Mouse (Mus musculus): Measurements from ENCODE around the gene Lgals3. TPM values are rescaled to one million over a fixed set of nuclear protein-coding genes. Genes with fewer than 3 reads are reported as not detected.

Lgals3 gene
- polyA plus RNA-seq, 1 experiment from 2014 or later = 4.0 TPM

- Histone ChIP-seq H3K9ac (ENCODE audit: low read depth, low read length) (no peak overlapping the region), H3K27me3 (replicated peaks; ENCODE audit: control insufficient read depth, insufficient read depth, low read length) (no peaks in the 10 kb centered on the region), H3K9me3 (ENCODE audit: control insufficient read depth, low read length) (no peaks in the 10 kb centered on the region), H3K36me3 (ENCODE audit: control insufficient read depth, insufficient read depth, low read length) (no peaks in the 10 kb centered on the region), H3K4me2 (ENCODE audit: low read length) (no peak overlapping the region), H3K27ac (ENCODE audit: low read depth, low read length) (no peak overlapping the region), H3K4me1 (ENCODE audit: control insufficient read depth, insufficient read depth, low read depth, low read length) (no peaks in the 10 kb centered on the region), H3K4me3 (ENCODE audit: low read length) (no peak overlapping the region)
- peak; percentile 74; the same call in 1 of the 2 replicates for ATAC-seq
- WGBS = 64% methylated on average over 4 of the region's 4 CpGs
These were observed 25.7 kb upstream of the Lgals3 start for GRCm38 (mm10) chr14:47341811-47342291.

GRCm38 (mm10) chr14:47346715-47347114, 20.8 kb upstream of the Lgals3 start:
- no peak for ATAC-seq
- no peak overlapping the region for H3K4me3 ChIP-seq (ENCODE audit: low read length)
- no peak overlapping the region for H3K9ac ChIP-seq (ENCODE audit: low read depth, low read length)
- no peak overlapping the region for H3K27ac ChIP-seq (ENCODE audit: low read depth, low read length)
- H3K27me3 ChIP-seq (replicated peaks; ENCODE audit: control insufficient read depth, insufficient read depth, low read length) = no peaks in the 10 kb centered on the region
- no peaks in the 10 kb centered on the region for H3K9me3 ChIP-seq (ENCODE audit: control insufficient read depth, low read length)
- no peaks in the 10 kb centered on the region for H3K4me1 ChIP-seq (ENCODE audit: control insufficient read depth, insufficient read depth, low read depth, low read length)
- 100% methylated on average over 1 of the region's 1 CpGs for WGBS
- H3K36me3 ChIP-seq (ENCODE audit: control insufficient read depth, insufficient read depth, low read length) = no peaks in the 10 kb centered on the region
- H3K4me2 ChIP-seq (ENCODE audit: low read length) = no peak overlapping the region

GRCm38 (mm10) chr14:47350974-47351373, 16.6 kb upstream of the Lgals3 start:
- Histone ChIP-seq H3K36me3 (ENCODE audit: control insufficient read depth, insufficient read depth, low read length) (no peaks in the 10 kb centered on the region), H3K9me3 (ENCODE audit: control insufficient read depth, low read length) (no peaks in the 10 kb centered on the region), H3K4me1 (ENCODE audit: control insufficient read depth, insufficient read depth, low read depth, low read length) (no peaks in the 10 kb centered on the region), H3K4me2 (ENCODE audit: low read length) (no peak overlapping the region), H3K9ac (ENCODE audit: low read depth, low read length) (no peak overlapping the region), H3K4me3 (ENCODE audit: low read length) (no peak overlapping the region), H3K27me3 (replicated peaks; ENCODE audit: control insufficient read depth, insufficient read depth, low read length) (no peaks in the 10 kb centered on the region), H3K27ac (ENCODE audit: low read depth, low read length) (no peak overlapping the region)
- 83% methylated on average over 2 of the region's 2 CpGs for WGBS
- ATAC-seq = no peak

- Histone ChIP-seq H3K9me3 (ENCODE audit: control insufficient read depth, low read length) (no peaks in the 10 kb centered on the region), H3K36me3 (ENCODE audit: control insufficient read depth, insufficient read depth, low read length) (no peaks in the 10 kb centered on the region), H3K27ac (ENCODE audit: low read depth, low read length) (no peak overlapping the region), H3K4me1 (ENCODE audit: control insufficient read depth, insufficient read depth, low read depth, low read length) (no peaks in the 10 kb centered on the region), H3K4me3 (ENCODE audit: low read length) (no peak overlapping the region), H3K27me3 (replicated peaks; ENCODE audit: control insufficient read depth, insufficient read depth, low read length) (no peaks in the 10 kb centered on the region), H3K4me2 (ENCODE audit: low read length) (no peak overlapping the region), H3K9ac (ENCODE audit: low read depth, low read length) (no peak overlapping the region)
- ATAC-seq = no peak
- WGBS = 93% methylated on average over 10 of the region's 10 CpGs
These were observed 15.3 kb upstream of the Lgals3 start for GRCm38 (mm10) chr14:47352272-47352671.

GRCm38 (mm10) chr14:47353240-47353639, 14.3 kb upstream of the Lgals3 start:
- ATAC-seq = no peak
- Histone ChIP-seq H3K4me2 (ENCODE audit: low read length) (no peak overlapping the region), H3K27me3 (replicated peaks; ENCODE audit: control insufficient read depth, insufficient read depth, low read length) (no peaks in the 10 kb centered on the region), H3K36me3 (ENCODE audit: control insufficient read depth, insufficient read depth, low read length) (no peaks in the 10 kb centered on the region), H3K27ac (ENCODE audit: low read depth, low read length) (no peak overlapping the region), H3K4me3 (ENCODE audit: low read length) (no peak overlapping the region), H3K4me1 (ENCODE audit: control insufficient read depth, insufficient read depth, low read depth, low read length) (no peaks in the 10 kb centered on the region), H3K9me3 (ENCODE audit: control insufficient read depth, low read length) (no peaks in the 10 kb centered on the region), H3K9ac (ENCODE audit: low read depth, low read length) (no peak overlapping the region)
- WGBS = 92% methylated on average over 4 of the region's 4 CpGs

GRCm38 (mm10) chr14:47354111-47354577, 13.4 kb upstream of the Lgals3 start:
- H3K36me3 ChIP-seq (ENCODE audit: control insufficient read depth, insufficient read depth, low read length) = no peaks in the 10 kb centered on the region
- H3K27me3 ChIP-seq (replicated peaks; ENCODE audit: control insufficient read depth, insufficient read depth, low read length) = no peaks in the 10 kb centered on the region
- H3K9me3 ChIP-seq (ENCODE audit: control insufficient read depth, low read length) = no peaks in the 10 kb centered on the region
- H3K4me3 ChIP-seq (ENCODE audit: low read length) = no peak overlapping the region
- no peak overlapping the region for H3K4me2 ChIP-seq (ENCODE audit: low read length)
- H3K4me1 ChIP-seq (ENCODE audit: control insufficient read depth, insufficient read depth, low read depth, low read length) = no peaks in the 10 kb centered on the region
- WGBS = 77% methylated on average over 8 of the region's 8 CpGs
- no peak overlapping the region for H3K27ac ChIP-seq (ENCODE audit: low read depth, low read length)
- H3K9ac ChIP-seq (ENCODE audit: low read depth, low read length) = no peak overlapping the region
- ATAC-seq = no peak

- WGBS = 80% methylated on average over 5 of the region's 5 CpGs
- H3K27ac ChIP-seq (ENCODE audit: low read depth, low read length) = no peak overlapping the region
- H3K4me1 ChIP-seq (ENCODE audit: control insufficient read depth, insufficient read depth, low read depth, low read length) = no peaks in the 10 kb centered on the region
- H3K4me2 ChIP-seq (ENCODE audit: low read length) = no peak overlapping the region
- H3K4me3 ChIP-seq (ENCODE audit: low read length) = no peak overlapping the region
- no peaks in the 10 kb centered on the region for H3K27me3 ChIP-seq (replicated peaks; ENCODE audit: control insufficient read depth, insufficient read depth, low read length)
- no peak overlapping the region for H3K9ac ChIP-seq (ENCODE audit: low read depth, low read length)
- H3K9me3 ChIP-seq (ENCODE audit: control insufficient read depth, low read length) = no peaks in the 10 kb centered on the region
- ATAC-seq = no peak
- H3K36me3 ChIP-seq (ENCODE audit: control insufficient read depth, insufficient read depth, low read length) = no peaks in the 10 kb centered on the region
These were observed 12.6 kb upstream of the Lgals3 start for GRCm38 (mm10) chr14:47354948-47355347.

- ATAC-seq = no peak
- no peak overlapping the region for H3K4me2 ChIP-seq (ENCODE audit: low read length)
- H3K4me1 ChIP-seq (ENCODE audit: control insufficient read depth, insufficient read depth, low read depth, low read length) = no peaks in the 10 kb centered on the region
- WGBS = 72% methylated on average over 3 of the region's 3 CpGs
- H3K27me3 ChIP-seq (replicated peaks; ENCODE audit: control insufficient read depth, insufficient read depth, low read length) = no peaks in the 10 kb centered on the region
- no peaks in the 10 kb centered on the region for H3K36me3 ChIP-seq (ENCODE audit: control insufficient read depth, insufficient read depth, low read length)
- H3K9ac ChIP-seq (ENCODE audit: low read depth, low read length) = no peak overlapping the region
- no peak overlapping the region for H3K27ac ChIP-seq (ENCODE audit: low read depth, low read length)
- no peak overlapping the region for H3K4me3 ChIP-seq (ENCODE audit: low read length)
- no peaks in the 10 kb centered on the region for H3K9me3 ChIP-seq (ENCODE audit: control insufficient read depth, low read length)
These were observed 10.9 kb upstream of the Lgals3 start for GRCm38 (mm10) chr14:47356622-47357021.

GRCm38 (mm10) chr14:47359610-47360009, 7.9 kb upstream of the Lgals3 start:
- Histone ChIP-seq H3K4me2 (ENCODE audit: low read length) (no peak overlapping the region), H3K27me3 (replicated peaks; ENCODE audit: control insufficient read depth, insufficient read depth, low read length) (no peaks in the 10 kb centered on the region), H3K9me3 (ENCODE audit: control insufficient read depth, low read length) (no peaks in the 10 kb centered on the region), H3K36me3 (ENCODE audit: control insufficient read depth, insufficient read depth, low read length) (no peaks in the 10 kb centered on the region), H3K9ac (ENCODE audit: low read depth, low read length) (no peak overlapping the region), H3K4me3 (ENCODE audit: low read length) (no peak overlapping the region), H3K27ac (ENCODE audit: low read depth, low read length) (no peak overlapping the region), H3K4me1 (ENCODE audit: control insufficient read depth, insufficient read depth, low read depth, low read length) (no peaks in the 10 kb centered on the region)
- WGBS = 79% methylated on average over 3 of the region's 3 CpGs
- no peak for ATAC-seq

GRCm38 (mm10) chr14:47361418-47361817, 6.1 kb upstream of the Lgals3 start:
- Histone ChIP-seq H3K27ac (ENCODE audit: low read depth, low read length) (no peak overlapping the region), H3K4me3 (ENCODE audit: low read length) (no peak overlapping the region), H3K4me2 (ENCODE audit: low read length) (no peak overlapping the region), H3K27me3 (replicated peaks; ENCODE audit: control insufficient read depth, insufficient read depth, low read length) (no peaks in the 10 kb centered on the region), H3K36me3 (ENCODE audit: control insufficient read depth, insufficient read depth, low read length) (no peaks in the 10 kb centered on the region), H3K4me1 (ENCODE audit: control insufficient read depth, insufficient read depth, low read depth, low read length) (no peaks in the 10 kb centered on the region; the same call in 1 of the 2 replicates), H3K9me3 (ENCODE audit: control insufficient read depth, low read length) (no peaks in the 10 kb centered on the region), H3K9ac (ENCODE audit: low read depth, low read length) (no peak overlapping the region)
- no peak for ATAC-seq
- WGBS = 93% methylated on average over 2 of the region's 2 CpGs
